Mouse (Mus musculus): ENCODE data around the gene Aloxe3. TPM values are rescaled to one million over a fixed set of nuclear protein-coding genes. Genes with fewer than 3 reads are reported as not detected.

Aloxe3 gene
- not detected for total RNA-seq (2021)
- long read RNA-seq, experiment 1, result 0 reads
- long read RNA-seq, experiment 2, result 0 reads

DNA sequence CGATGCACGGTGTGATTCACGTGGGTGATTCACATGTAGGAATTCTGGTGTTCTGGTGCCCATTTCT lies at the start of gene Aloxe3:
Aloxe3 (plus strand) TSS at position 45 of the 67 bp plus-strand sequence.
- DNase-seq, result no peak
- intact Hi-C loops (cut with DNase I), result loop anchor here (1.0 to 5.0 kb wide), 2 partner anchors 24 to 117 kb away; no protein-coding TSS in a partner anchor

DNA sequence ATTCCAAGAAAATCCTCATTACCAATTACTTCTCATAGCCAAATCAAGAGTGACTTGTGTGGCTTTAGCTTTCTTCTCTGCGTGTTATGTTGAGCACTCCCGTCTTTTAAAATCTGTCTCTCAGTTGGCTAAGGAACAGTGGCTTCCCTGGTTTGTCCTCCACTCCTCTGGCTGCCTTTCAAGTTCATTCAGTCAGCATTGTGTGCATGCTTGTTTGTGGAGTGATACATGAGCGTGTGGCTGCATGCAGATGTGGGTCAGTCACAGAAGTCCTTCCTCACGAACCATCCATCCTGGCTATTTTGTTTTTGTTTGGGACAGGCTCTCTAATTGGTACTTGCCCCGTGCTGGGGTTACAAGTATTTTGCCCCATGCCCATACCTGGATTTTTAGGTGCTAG lies 49.1 kb upstream of the Aloxe3 start:
- no peak for DNase-seq
- intact Hi-C loops (cut with DNase I), result no loop called here

DNA sequence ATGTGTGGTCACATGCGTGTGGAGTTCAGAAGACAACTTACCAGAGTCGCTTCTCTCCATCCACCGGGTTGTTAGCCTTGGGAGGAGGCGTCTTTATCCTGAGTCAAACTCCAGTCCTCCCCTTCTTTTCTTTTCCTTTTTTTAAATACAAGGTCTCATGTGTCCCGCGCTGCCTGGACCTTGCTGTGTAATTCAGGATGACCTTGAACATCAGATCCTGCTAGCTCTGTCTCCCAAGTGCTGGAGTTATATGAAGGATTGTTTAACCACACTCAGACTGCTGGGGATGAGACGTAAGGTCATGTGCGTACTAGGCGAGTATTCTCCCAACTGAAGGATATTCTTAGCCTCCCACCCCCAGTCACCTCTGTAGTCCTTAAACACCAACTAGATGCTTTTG lies 48.4 kb upstream of the Aloxe3 start:
- DNase-seq, result no peak
- intact Hi-C loops (cut with DNase I), result no loop called here

DNA sequence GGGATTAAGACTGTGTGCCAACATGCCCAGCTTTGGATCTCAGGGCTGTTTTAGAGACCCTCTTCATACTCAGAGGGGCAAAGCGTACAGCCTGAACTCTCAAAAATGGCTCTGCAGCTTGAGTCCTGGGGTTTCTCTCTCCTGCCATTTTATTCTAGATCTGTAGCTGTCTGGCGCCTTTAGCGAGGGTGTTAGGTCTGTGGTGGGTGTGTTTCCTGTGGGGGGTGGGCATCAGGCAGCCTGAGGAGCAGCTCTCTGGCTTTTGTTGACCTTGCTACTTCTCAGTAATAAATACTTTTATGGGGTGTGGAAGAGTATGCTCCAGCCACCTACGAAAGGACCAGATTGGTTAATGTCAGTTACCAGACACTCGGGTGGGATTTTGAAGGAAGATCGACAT lies 47.7 kb upstream of the Aloxe3 start:
- DNase-seq, result no peak
- intact Hi-C loops (cut with DNase I), result no loop called here

DNA sequence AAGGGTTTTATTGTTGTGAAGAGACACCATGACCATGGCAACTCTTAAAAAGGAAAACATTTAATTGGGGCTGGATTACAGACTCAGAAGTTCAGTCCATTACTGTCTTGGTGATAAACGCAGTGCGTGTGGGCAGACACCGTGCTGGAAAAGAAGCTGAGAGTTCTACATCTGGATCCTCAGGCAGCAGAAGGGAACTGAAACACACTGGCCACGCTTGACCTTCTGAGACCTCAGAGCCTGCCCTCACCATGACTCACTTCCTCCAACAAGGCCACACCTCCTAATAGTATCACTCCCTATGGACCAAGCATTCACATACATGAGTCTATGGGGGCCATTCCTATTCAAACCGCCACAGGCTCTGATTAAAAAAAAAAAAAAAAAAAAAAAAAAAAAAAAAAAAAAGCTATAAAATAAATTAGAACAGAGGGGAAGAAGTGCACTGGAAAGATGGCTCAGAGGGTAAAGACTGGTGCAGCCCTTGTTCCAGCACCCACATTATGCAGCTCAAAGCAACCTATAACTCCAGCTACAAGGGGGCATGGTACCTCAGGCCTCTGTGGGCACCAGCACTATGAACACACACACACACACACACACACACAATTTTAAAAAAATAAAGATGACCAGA lies 46.8 kb upstream of the Aloxe3 start:
- intact Hi-C loops (cut with DNase I), result loop anchor here (1.0 kb wide), 1 partner anchor 8 kb away; no protein-coding TSS in a partner anchor
- no peak for DNase-seq

DNA sequence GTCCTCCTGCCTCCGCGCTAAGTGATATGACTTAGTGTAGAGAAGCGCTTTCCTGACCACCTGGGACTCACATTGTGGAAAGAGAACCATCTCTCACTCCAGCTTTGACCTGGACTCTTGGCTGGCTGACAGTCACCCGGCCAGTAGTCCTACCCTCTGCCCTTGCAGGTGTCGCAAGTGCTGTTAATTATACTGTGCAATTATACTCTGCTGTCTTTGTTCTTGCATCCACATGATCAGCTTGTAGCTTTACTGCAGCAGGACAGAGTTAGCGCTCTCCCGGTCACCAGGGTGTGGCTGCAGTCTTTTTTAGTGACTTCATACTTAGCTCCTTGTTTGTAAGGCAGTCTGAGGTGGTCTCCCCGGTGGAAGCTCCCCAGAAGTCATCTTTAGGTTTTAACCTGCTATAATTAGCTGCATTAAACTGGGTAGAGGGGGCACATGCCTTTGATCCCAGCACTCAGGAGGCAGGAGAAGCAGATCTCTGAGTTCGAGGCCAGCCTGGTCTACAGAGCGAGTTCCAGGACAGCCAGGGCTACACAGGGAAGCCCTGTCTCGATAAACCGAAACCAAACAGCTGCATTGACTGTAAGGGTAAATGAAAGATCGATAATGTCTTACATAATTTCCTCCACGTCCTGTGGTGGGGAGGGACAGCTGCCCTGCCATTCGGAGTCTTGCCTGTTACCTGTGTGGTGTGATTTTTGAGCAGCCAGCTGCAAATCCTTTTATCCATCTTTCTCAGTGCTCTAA lies 45.4 kb upstream of the Aloxe3 start:
- intact Hi-C loops (cut with DNase I), result no loop called here
- no peak for DNase-seq

DNA sequence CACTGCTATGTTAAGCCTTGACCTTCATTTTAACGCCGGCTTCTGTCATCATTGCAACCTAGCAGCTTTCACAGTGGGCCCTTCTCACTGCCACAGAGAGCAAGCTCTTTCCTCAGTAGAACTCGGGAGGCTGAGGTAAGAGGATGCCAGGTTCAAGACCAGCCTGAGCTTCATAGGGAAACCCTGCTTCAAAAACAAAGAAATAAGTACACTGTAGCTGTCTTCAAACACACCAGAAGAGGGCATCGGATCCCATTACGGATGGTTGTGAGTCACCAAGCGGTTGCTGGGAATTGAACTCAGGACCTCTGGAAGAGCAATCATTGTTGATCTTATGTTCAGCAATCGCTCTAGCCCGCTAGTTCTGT lies 44.9 kb upstream of the Aloxe3 start:
- DNase-seq, result no peak

DNA sequence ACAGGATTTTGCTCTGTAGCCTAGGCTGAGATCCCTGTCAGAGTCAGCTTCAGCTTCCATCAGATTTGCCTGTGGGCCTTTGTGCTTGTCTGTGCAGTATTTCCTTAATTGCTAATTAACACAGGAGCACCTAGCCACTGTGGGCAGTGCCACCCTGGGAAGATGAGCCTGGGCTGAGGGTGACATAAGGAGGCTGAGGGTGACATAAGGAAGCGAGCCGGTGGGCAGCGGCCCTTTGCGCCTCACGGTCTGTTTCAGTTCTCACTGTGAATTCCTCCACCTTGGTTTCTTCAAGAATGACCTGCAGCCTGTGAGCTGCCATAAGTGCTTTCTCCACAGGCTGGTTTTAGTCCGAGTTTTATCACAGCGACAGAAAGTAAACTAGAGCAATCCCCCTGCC lies 44.1 kb upstream of the Aloxe3 start:
- intact Hi-C loops (cut with DNase I), result no loop called here
- no peak for DNase-seq

More for the DNA sequence above, 44.9 kb upstream of the Aloxe3 start:
- intact Hi-C loops (cut with DNase I), result no loop called here

DNA sequence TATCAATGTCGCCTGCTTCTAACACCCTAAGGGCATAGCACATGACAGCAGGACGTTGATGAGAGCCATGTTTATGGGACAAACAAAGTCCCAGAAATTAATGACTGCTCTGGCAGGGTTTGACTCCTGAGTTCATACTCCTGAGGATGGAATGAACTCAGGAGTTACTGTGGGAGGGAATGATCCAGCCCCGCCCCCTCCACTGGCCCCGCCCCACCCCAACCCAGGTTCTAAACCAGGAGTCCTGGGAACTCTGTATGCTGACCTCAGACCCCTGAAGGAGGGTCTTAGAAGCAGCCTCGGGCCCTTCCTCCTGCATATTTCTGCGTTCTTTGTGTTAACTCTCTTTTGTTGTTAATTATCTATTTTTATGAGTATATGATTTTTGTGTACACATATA lies 40.1 kb upstream of the Aloxe3 start:
- DNase-seq, result no peak
- intact Hi-C loops (cut with DNase I), result no loop called here

DNA sequence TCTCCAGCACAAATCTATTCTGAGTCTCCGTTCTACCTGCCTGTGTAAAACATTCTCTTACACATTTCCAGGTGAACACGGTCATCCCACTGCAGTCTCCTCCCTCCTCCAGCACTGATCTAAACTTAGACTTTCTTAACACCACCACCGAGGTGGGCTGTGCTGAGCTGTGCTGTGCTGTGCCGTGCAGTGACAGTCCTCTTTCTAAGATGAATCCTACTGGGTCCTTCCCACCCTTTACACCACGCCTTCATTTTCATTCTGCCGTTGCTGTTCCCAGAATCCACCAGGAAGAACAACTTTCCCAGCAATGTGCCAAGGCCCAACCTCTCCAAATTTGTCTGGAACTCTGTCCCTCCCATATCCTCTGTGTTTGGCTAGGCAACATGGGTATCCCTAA lies 39.3 kb upstream of the Aloxe3 start:
- DNase-seq, result peak in 1 of 2 experiments; percentile 39
- intact Hi-C loops (cut with DNase I), result no loop called here

DNA sequence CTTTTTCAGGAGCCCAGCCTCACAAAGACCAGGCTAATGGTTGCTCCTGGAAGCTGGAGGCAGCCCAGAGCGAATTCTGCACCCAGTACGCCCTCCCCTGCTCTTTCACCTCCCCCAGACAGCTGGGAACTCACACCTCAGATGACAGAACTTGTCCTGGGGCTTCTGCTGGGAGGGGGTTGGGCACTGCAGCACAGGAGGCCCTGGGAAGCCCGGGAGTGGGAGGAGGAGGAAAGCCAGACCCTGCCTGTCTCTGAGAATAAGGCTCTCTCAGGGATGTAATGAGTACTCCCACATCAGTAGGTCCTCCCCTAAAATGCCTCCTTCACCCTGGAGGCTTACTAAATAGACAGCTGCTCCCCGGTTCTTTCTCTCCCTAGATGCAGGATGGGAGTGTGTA lies 38.6 kb upstream of the Aloxe3 start:
- no peak for DNase-seq
- intact Hi-C loops (cut with DNase I), result no loop called here

DNA sequence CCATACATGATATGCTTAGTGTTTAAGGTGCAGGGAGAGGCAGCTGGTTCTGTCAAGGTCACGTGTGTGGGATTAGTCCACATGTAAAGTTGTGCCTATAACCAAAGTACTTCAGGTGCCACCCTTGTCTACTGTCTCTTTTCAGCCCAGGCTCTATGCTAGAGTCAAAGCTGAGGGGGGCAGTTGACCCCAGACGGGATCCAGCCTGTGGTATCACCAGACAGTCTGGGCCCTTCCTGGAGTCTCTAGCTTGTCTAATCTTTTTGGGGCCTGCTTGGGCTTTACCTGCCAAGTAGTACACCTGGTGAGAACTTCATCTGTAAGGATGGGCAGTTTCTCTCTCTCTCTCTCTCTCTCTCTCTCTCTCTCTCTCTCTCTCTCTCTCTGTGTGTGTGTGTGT lies 38.1 kb upstream of the Aloxe3 start:
- intact Hi-C loops (cut with DNase I), result no loop called here
- DNase-seq, result no peak

DNA sequence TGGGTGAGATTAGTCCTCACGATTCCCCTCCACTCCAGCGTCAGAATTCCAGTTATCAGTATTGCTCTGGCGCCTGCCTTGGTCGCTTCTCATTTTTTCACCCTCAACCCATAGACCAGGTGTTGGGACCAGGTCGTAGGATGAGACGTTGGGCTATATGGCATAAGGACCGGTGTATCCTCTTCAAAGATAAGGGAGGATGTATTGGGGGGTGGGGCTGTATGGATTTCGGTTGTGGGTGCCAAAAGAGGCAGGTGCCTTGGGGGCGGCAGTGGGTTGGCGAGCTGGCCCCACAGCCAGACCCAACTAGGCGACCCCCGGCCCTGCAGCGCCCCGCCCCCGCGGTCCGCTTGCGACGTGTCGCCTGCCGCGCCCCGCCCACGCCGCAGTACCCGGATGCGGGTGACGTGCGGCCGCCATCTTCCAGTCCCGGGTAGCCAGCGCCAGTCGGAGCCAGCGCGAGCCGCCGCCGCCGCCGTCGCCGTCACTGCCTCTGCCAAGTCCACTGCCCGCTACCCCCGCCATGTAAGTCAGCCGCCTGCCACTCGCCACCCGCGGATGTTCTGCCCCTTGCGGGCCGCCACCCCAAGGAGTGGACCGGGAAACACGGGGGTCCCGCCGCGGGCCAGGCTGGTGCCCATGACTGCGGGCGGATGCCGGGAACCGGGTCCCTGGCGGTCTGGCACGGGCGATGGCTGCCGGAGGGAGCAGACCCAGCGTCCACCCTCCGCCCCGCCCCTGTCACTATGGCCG lies 37.4 kb upstream of the Aloxe3 start, which contains the start of gene Vamp2:
Vamp2 (plus strand) TSS at position 388 of the 753 bp plus-strand sequence.
- intact Hi-C loops (cut with DNase I), result loop anchor here (2.0 kb wide), 1 partner anchor 17 kb away; the partner anchor contains the start of gene Tmem107
- peak; percentile 94 to 96 for DNase-seq

DNA sequence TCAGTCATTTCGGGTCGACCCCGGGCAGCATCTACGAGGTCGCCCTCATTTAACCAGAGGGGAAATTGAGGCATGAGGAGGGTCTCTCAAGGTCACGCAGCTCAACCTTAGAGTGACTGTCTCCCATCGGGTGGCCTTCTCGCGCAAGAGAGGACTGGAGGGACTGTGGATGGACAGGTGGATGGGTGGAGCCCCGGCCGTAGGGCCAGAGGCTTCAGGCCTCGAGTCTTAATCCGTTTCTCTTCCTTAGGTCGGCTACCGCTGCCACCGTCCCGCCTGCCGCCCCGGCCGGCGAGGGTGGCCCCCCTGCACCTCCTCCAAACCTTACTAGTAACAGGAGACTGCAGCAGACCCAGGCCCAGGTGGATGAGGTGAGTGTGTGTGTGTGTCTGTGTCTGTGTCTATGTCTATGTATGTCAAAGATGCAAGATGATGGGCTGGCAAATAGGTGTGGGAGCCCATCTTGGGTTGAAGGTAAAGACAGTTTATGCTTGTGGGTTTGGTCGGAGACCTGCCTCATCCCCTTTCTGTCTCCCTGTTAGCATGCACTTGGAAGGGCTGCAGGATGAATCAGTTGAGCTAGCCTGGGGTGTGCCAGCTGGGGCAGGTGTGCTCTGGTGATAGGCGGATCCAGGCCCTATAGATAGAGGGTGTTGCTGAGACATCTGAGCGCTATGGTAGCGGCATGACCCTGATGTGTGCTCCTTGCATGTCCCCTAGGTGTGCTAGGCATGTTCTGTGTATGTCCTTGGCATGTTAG lies 36.7 kb upstream of the Aloxe3 start:
- intact Hi-C loops (cut with DNase I), result loop anchor here (2.0 kb wide), 1 partner anchor 18 kb away; the partner anchor contains the start of gene Tmem107

DNA sequence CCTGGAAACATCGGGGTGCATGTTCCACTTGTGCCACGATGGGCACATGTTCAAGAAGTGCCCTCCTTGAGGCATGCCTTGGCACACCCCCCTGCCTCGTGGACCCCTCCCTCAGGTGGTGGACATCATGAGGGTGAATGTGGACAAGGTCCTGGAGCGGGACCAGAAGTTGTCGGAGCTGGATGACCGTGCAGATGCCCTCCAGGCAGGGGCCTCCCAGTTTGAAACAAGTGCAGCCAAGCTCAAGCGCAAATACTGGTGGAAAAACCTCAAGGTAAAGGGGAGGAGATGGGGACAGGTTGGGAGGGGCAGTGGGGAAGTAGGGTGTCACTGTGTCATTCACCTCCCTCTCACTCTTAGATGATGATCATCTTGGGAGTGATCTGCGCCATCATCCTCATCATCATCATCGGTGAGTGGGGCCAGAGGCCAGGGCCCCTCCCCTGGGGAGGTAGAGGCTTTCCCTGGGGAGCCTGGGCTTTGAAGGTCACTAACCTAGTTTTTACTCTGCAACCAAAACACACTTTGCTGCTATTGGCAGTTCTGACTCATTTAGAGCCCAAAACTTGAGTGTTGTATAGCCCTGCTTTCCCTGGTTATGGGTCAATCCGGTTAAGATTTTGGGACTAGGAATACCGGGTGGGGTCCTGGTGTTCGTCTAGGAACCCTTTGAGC lies 35.9 kb upstream of the Aloxe3 start:
- no peak for DNase-seq
- intact Hi-C loops (cut with DNase I), result loop anchor here (2.0 to 10.0 kb wide), 2 partner anchors 19 to 325 kb away; partner anchors contain the start of genes Kdm6b and Tmem107

More for the DNA sequence above, 36.7 kb upstream of the Aloxe3 start:
- DNase-seq, result no peak

DNA sequence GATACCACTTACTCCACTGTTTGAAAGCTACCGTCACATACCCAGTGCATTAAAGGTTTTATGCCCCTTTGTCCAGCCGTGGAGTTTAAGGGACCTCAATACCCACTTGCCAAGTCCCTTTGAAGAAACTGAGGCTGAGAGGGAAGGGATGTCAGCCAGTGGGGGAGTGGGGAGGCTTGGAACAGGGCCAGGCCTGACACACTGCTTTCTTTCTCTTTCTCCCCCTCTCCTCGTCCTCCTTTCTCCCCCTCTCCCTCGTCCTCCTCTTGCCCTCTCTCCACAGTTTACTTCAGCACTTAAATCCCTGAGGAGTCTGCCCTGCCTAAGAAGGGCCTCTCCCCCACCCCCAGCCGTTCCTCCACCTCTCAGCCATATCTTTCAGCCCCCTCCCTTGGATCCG lies 35.3 kb upstream of the Aloxe3 start:
- intact Hi-C loops (cut with DNase I), result loop anchor here (10.0 kb wide), 1 partner anchor 324 kb away; the partner anchor contains the start of gene Kdm6b

DNA sequence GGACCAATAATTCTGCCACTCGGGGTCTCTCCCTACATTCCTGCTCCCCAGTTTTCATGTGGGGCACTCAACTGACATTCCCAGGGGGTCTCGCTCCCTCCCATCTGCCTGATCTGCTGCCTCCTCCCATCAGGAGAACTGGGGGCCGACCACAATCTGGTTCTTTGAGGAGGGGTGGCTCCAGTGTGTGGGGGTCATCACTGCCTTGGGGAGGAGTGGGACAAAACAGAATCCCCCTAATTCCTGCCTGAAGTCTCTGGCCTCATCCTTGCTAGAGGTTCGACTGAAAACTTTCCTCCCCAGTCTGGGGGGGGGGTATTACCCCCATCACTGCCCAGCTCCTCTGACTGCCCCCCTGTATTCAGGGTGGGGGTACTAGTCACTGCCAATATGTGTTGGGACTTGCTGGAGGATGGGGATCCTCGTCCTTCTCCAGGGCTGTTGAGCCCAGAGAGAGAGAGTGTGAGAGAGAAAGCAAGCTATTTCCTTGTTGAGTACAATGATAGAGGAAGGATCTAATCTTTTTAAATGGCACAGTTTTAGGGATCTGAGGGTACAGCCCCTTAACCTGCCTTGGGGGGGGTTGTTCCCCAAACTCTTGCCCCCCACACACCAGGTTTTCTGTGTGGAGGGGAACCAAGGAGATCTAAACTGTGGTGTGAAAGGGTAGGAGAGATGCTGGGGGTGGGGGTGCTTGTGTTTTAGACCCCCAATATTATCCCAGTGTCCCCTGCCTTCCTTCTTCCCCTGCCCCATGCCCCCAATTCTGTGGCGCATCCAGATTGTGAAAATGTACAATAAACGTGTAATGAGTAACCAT lies 33.9 kb upstream of the Aloxe3 start:
- intact Hi-C loops (cut with DNase I), result loop anchor here (1.0 to 10.0 kb wide), 2 partner anchors 31 to 323 kb away; partner anchors contain the start of genes 9130213A22Rik and Kdm6b

More for the DNA sequence above, 35.3 kb upstream of the Aloxe3 start:
- no peak for DNase-seq

DNA sequence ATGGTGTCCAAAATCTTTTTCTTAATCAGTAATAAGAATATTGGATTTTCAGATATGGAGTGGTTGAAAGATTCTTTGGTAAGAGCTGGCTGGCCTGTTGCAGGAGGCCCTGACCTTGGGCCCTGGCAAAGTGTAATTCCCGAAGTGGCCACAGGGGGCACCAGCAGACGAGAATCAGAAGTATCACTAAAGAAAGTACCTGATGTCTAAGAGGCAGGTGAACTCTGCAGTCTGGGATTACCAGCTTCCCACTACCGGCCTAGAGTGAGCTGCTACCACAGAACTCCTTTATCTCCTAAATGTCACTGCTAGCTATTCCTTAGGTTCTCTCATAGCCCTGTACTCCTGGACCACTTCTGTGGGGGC lies 33.3 kb upstream of the Aloxe3 start:
- peak; percentile 88 to 95 for DNase-seq
- intact Hi-C loops (cut with DNase I), result loop anchor here (10.0 kb wide), 1 partner anchor 322 kb away; the partner anchor contains the start of gene Kdm6b

More for the DNA sequence above, 33.9 kb upstream of the Aloxe3 start:
- DNase-seq, result no peak

DNA sequence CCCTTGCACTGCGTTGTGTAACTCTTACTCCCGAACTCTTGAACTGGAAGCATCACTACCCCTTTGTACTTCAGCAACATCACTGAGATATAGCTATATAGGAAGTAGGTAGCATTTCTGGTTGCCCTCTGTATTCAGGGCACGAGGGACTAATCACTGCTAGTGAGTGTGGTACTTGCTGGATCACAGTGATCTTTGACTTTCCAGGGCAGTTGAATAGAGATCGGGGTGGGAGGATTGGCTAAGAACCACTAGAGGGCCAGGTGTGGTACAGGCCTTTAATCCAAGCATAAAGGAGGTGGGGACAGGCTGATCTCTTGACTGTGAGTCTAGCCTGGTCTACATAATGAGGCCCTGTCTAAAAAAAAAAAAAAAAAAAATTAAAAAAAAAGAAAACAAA lies 32.8 kb upstream of the Aloxe3 start:
- intact Hi-C loops (cut with DNase I), result loop anchor here (10.0 kb wide), 1 partner anchor 322 kb away; the partner anchor contains the start of gene Kdm6b
- DNase-seq, result no peak
